Mouse (Mus musculus): ENCODE measurements around the gene Bcl7b. TPM values are rescaled to one million over a fixed set of nuclear protein-coding genes. Genes with fewer than 3 reads are reported as not detected.
A peak's percentile ranks its signal among the peaks of the same experiment; 100 is the strongest.

Gene Bcl7b
- polyA plus RNA-seq, 1 experiment, result 36.7 TPM

GRCm38 (mm10) chr5:135181776-135182175 is 13.7 kb downstream of the Bcl7b start:
- TF ChIP-seq CTCF (IDR thresholded peaks at IDR 0.05; ENCODE audit: control insufficient read depth, insufficient read depth, insufficient replicate concordance, low read depth, low read length) (no peak), POLR2A (IDR thresholded peaks at IDR 0.05; ENCODE audit: control insufficient read depth, low read depth, low read length) (no peak)
- no peaks in the 10 kb centered on the region for H3K27me3 ChIP-seq (ENCODE audit: control insufficient read depth, insufficient read depth, low read length)

GRCm38 (mm10) chr5:135183131-135183861 is 15.2 kb downstream of the Bcl7b start:
- TF ChIP-seq CTCF (IDR thresholded peaks at IDR 0.05; ENCODE audit: control insufficient read depth, insufficient read depth, insufficient replicate concordance, low read depth, low read length) (no peak), POLR2A (IDR thresholded peaks at IDR 0.05; ENCODE audit: control insufficient read depth, low read depth, low read length) (no peak)
- H3K36me3 ChIP-seq (ENCODE audit: control insufficient read depth, insufficient read depth, low read length), result peaks cover 1% of the 10 kb centered on the region; the same call in 1 of the 2 replicates
- peaks cover 7% of the 10 kb centered on the region for H3K4me1 ChIP-seq (ENCODE audit: control insufficient read depth, insufficient read depth, low read length)
- no peaks in the 10 kb centered on the region for H3K27me3 ChIP-seq (ENCODE audit: control insufficient read depth, insufficient read depth, low read length)
- H3K27ac ChIP-seq (ENCODE audit: control insufficient read depth, insufficient read depth, low read depth, low read length), result no peak overlapping the region
- H3K4me3 ChIP-seq (ENCODE audit: control insufficient read depth, low read depth, low read length), result no peak overlapping the region

More at GRCm38 (mm10) chr5:135181776-135182175, 13.7 kb downstream of the Bcl7b start:
- Histone ChIP-seq H3K36me3 (ENCODE audit: control insufficient read depth, insufficient read depth, low read length) (peaks cover 1% of the 10 kb centered on the region; the same call in 1 of the 2 replicates), H3K27ac (ENCODE audit: control insufficient read depth, insufficient read depth, low read depth, low read length) (no peak overlapping the region), H3K4me1 (ENCODE audit: control insufficient read depth, insufficient read depth, low read length) (peaks cover 5% of the 10 kb centered on the region), H3K4me3 (ENCODE audit: control insufficient read depth, low read depth, low read length) (no peak overlapping the region)

GRCm38 (mm10) chr5:135185016-135185415 is 16.9 kb downstream of the Bcl7b start:
- no peak overlapping the region for H3K4me3 ChIP-seq (ENCODE audit: control insufficient read depth, low read depth, low read length)
- H3K36me3 ChIP-seq (ENCODE audit: control insufficient read depth, insufficient read depth, low read length), result peaks cover 1% of the 10 kb centered on the region; the same call in 1 of the 2 replicates
- peaks cover 7% of the 10 kb centered on the region for H3K4me1 ChIP-seq (ENCODE audit: control insufficient read depth, insufficient read depth, low read length)
- no peak overlapping the region for H3K27ac ChIP-seq (ENCODE audit: control insufficient read depth, insufficient read depth, low read depth, low read length)
- TF ChIP-seq CTCF (IDR thresholded peaks at IDR 0.05; ENCODE audit: control insufficient read depth, insufficient read depth, insufficient replicate concordance, low read depth, low read length) (no peak), POLR2A (IDR thresholded peaks at IDR 0.05; ENCODE audit: control insufficient read depth, low read depth, low read length) (no peak)
- no peaks in the 10 kb centered on the region for H3K27me3 ChIP-seq (ENCODE audit: control insufficient read depth, insufficient read depth, low read length)

DNA sequence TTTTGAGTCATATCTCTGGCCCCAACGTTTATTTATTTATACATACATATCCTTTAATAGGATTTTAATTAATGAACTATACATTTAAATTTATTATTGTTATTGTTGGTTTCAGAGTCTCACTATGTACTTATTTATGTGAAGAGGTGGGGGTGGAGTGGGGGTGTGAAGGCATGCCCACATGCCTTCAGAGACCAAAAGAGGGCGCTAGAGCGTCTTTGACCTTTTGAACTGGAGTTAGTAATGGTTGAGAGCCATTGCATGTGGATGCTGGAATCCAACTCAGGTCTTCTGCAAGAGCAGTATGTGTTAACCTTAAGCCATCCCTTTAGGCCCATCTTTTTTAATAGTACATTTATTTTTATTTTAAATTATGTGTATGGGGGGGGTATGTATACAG is 17.5 kb downstream of the Bcl7b start:
- Histone ChIP-seq H3K27me3 (ENCODE audit: control insufficient read depth, insufficient read depth, low read length) (no peaks in the 10 kb centered on the region), H3K4me1 (ENCODE audit: control insufficient read depth, insufficient read depth, low read length) (peaks cover 7% of the 10 kb centered on the region), H3K36me3 (ENCODE audit: control insufficient read depth, insufficient read depth, low read length) (no peaks in the 10 kb centered on the region; the same call in 1 of the 2 replicates), H3K27ac (ENCODE audit: control insufficient read depth, insufficient read depth, low read depth, low read length) (no peak overlapping the region), H3K4me3 (ENCODE audit: control insufficient read depth, low read depth, low read length) (no peak overlapping the region)
- TF ChIP-seq CTCF (IDR thresholded peaks at IDR 0.05; ENCODE audit: control insufficient read depth, insufficient read depth, insufficient replicate concordance, low read depth, low read length), result peak; percentile 19; the same call in 1 of the 2 replicates
- no peak for TF ChIP-seq POLR2A (IDR thresholded peaks at IDR 0.05; ENCODE audit: control insufficient read depth, low read depth, low read length)

- Histone ChIP-seq H3K27ac (ENCODE audit: control insufficient read depth, insufficient read depth, low read depth, low read length) (peak overlapping the region; percentile 65), H3K4me3 (ENCODE audit: control insufficient read depth, low read depth, low read length) (peak overlapping the region; percentile 91), H3K27me3 (ENCODE audit: control insufficient read depth, insufficient read depth, low read length) (no peaks in the 10 kb centered on the region), H3K36me3 (ENCODE audit: control insufficient read depth, insufficient read depth, low read length) (no peaks in the 10 kb centered on the region; the same call in 1 of the 2 replicates), H3K4me1 (ENCODE audit: control insufficient read depth, insufficient read depth, low read length) (peaks cover 7% of the 10 kb centered on the region)
- TF ChIP-seq CTCF (IDR thresholded peaks at IDR 0.05; ENCODE audit: control insufficient read depth, insufficient read depth, insufficient replicate concordance, low read depth, low read length) (no peak), POLR2A (IDR thresholded peaks at IDR 0.05; ENCODE audit: control insufficient read depth, low read depth, low read length) (no peak)
Observed at GRCm38 (mm10) chr5:135186231-135186620, 18.1 kb downstream of the Bcl7b start.

GRCm38 (mm10) chr5:135186621-135187348 is 18.7 kb downstream of the Bcl7b start, which contains the start of gene Baz1b:
Gene Baz1b (plus strand): TSS chr5:135187264.
- TF ChIP-seq CTCF (IDR thresholded peaks at IDR 0.05; ENCODE audit: control insufficient read depth, insufficient read depth, insufficient replicate concordance, low read depth, low read length) (no peak), POLR2A (IDR thresholded peaks at IDR 0.05; ENCODE audit: control insufficient read depth, low read depth, low read length) (peak; percentile 65)
- H3K4me1 ChIP-seq (ENCODE audit: control insufficient read depth, insufficient read depth, low read length), result peaks cover 7% of the 10 kb centered on the region
- H3K36me3 ChIP-seq (ENCODE audit: control insufficient read depth, insufficient read depth, low read length), result no peaks in the 10 kb centered on the region; the same call in 1 of the 2 replicates

More at GRCm38 (mm10) chr5:135186621-135187348, 18.7 kb downstream of the Bcl7b start, which contains the start of gene Baz1b:
- Histone ChIP-seq H3K27me3 (ENCODE audit: control insufficient read depth, insufficient read depth, low read length) (no peaks in the 10 kb centered on the region), H3K27ac (ENCODE audit: control insufficient read depth, insufficient read depth, low read depth, low read length) (peak within 1 kb of the TSS; percentile 96), H3K4me3 (ENCODE audit: control insufficient read depth, low read depth, low read length) (peak within 1 kb of the TSS; percentile 91)

Data from testis, adult 2 months (tissue).